Mouse (Mus musculus) spleen, adult 2 months (tissue): ENCODE measurements at regions not wholly inside any gene's neighbourhood (a gene's known extent, or its start where the extent isn't known, plus 50 kb on each side); places are given as distances from the start of the nearest gene placed in this dataset.

ENCODE experiments used
- CTCF ChIP-seq: fragments of 200-500 bp; IDR thresholded peaks from 2 replicates; pipeline ENCODE4 v1.5.1; 2011; ENCODE audit warnings: mild to moderate bottlenecking, inconsistent platforms; ENCODE audit not compliant: insufficient read depth, insufficient read length, insufficient replicate concordance; ENCODE audit errors: extremely low read depth
- POLR2A ChIP-seq: fragments of 200-500 bp; IDR thresholded peaks from 2 replicates; pipeline ENCODE4 v1.6.1; 2011; ENCODE audit warnings: low read depth, low read length, inconsistent platforms

- TF ChIP-seq CTCF = no peak
- TF ChIP-seq POLR2A = no peak
Observed at GRCm38 (mm10) chr3:149402496-149402895, 412.1 kb upstream of the Adgrl2 start.
